Mouse (Mus musculus): ENCODE measurements around the gene Fcer2a. TPM values are rescaled to one million over a fixed set of nuclear protein-coding genes. Genes with fewer than 3 reads are reported as not detected.

The Fcer2a gene
- polyA plus RNA-seq, 1 experiment, result 0.12 TPM

DNA sequence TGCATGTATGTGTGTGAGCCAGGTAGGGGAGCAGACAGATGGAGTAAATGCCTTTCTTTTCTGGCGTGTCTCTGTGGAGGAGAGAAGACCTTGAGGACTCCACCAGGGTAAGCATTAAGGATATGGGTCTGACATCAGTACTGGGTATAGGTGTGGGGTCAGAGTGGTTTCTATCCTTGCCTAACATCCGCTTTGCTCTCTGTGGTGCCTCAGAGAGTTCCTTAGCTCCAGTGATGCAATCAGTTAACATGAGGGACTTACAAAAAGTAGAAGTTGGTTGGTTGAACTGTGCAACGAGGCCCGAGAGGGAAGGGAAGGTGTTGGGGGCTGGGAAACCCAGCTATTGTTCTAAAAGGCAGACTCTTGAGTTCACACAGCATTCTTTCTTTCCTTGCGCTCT lies 29.6 kb downstream of the Fcer2a start:
- Histone ChIP-seq H3K27ac (ENCODE audit: control insufficient read depth, insufficient read depth, low read depth, low read length) (no peak overlapping the region), H3K4me1 (ENCODE audit: control insufficient read depth, insufficient read depth, low read length) (no peaks in the 10 kb centered on the region), H3K36me3 (ENCODE audit: control insufficient read depth, insufficient read depth, low read length) (no peaks in the 10 kb centered on the region), H3K27me3 (ENCODE audit: control insufficient read depth, insufficient read depth, low read length) (no peaks in the 10 kb centered on the region), H3K4me3 (ENCODE audit: control insufficient read depth, low read depth, low read length) (no peak overlapping the region)
- no peak for TF ChIP-seq CTCF (IDR thresholded peaks at IDR 0.05; ENCODE audit: control insufficient read depth, insufficient read depth, insufficient replicate concordance, low read depth, low read length)
- TF ChIP-seq POLR2A (IDR thresholded peaks at IDR 0.05; ENCODE audit: control insufficient read depth, low read depth, low read length), result no peak

- H3K27ac ChIP-seq (ENCODE audit: control insufficient read depth, insufficient read depth, low read depth, low read length), result no peak overlapping the region
- H3K27me3 ChIP-seq (ENCODE audit: control insufficient read depth, insufficient read depth, low read length), result no peaks in the 10 kb centered on the region
- H3K4me1 ChIP-seq (ENCODE audit: control insufficient read depth, insufficient read depth, low read length), result peaks cover 8% of the 10 kb centered on the region
- no peak overlapping the region for H3K4me3 ChIP-seq (ENCODE audit: control insufficient read depth, low read depth, low read length)
- H3K36me3 ChIP-seq (ENCODE audit: control insufficient read depth, insufficient read depth, low read length), result no peaks in the 10 kb centered on the region
- TF ChIP-seq CTCF (IDR thresholded peaks at IDR 0.05; ENCODE audit: control insufficient read depth, insufficient read depth, insufficient replicate concordance, low read depth, low read length), result no peak
- no peak for TF ChIP-seq POLR2A (IDR thresholded peaks at IDR 0.05; ENCODE audit: control insufficient read depth, low read depth, low read length)
These were observed 33.1 kb downstream of the Fcer2a start for GRCm38 (mm10) chr8:3660889-3661288.

GRCm38 (mm10) chr8:3656725-3657381 lies 37.1 kb downstream of the Fcer2a start:
- TF ChIP-seq CTCF (IDR thresholded peaks at IDR 0.05; ENCODE audit: control insufficient read depth, insufficient read depth, insufficient replicate concordance, low read depth, low read length) (no peak), POLR2A (IDR thresholded peaks at IDR 0.05; ENCODE audit: control insufficient read depth, low read depth, low read length) (no peak)
- H3K27ac ChIP-seq (ENCODE audit: control insufficient read depth, insufficient read depth, low read depth, low read length), result no peak overlapping the region
- no peaks in the 10 kb centered on the region for H3K27me3 ChIP-seq (ENCODE audit: control insufficient read depth, insufficient read depth, low read length)
- peaks cover 10% of the 10 kb centered on the region for H3K4me1 ChIP-seq (ENCODE audit: control insufficient read depth, insufficient read depth, low read length)
- H3K4me3 ChIP-seq (ENCODE audit: control insufficient read depth, low read depth, low read length), result peak overlapping the region; percentile 26
- H3K36me3 ChIP-seq (ENCODE audit: control insufficient read depth, insufficient read depth, low read length), result no peaks in the 10 kb centered on the region

- Histone ChIP-seq H3K4me1 (ENCODE audit: control insufficient read depth, insufficient read depth, low read length) (peaks cover 10% of the 10 kb centered on the region), H3K36me3 (ENCODE audit: control insufficient read depth, insufficient read depth, low read length) (no peaks in the 10 kb centered on the region), H3K27ac (ENCODE audit: control insufficient read depth, insufficient read depth, low read depth, low read length) (no peak within 1 kb of the TSS), H3K27me3 (ENCODE audit: control insufficient read depth, insufficient read depth, low read length) (no peaks in the 10 kb centered on the region), H3K4me3 (ENCODE audit: control insufficient read depth, low read depth, low read length) (no peak within 1 kb of the TSS)
- TF ChIP-seq CTCF (IDR thresholded peaks at IDR 0.05; ENCODE audit: control insufficient read depth, insufficient read depth, insufficient replicate concordance, low read depth, low read length), result no peak
- no peak for TF ChIP-seq POLR2A (IDR thresholded peaks at IDR 0.05; ENCODE audit: control insufficient read depth, low read depth, low read length)
These were observed 38.4 kb downstream of the Fcer2a start, which contains the start of gene Retn for GRCm38 (mm10) chr8:3655526-3655925. Gene Retn, plus strand, starts transcription at chr8:3655770.

DNA sequence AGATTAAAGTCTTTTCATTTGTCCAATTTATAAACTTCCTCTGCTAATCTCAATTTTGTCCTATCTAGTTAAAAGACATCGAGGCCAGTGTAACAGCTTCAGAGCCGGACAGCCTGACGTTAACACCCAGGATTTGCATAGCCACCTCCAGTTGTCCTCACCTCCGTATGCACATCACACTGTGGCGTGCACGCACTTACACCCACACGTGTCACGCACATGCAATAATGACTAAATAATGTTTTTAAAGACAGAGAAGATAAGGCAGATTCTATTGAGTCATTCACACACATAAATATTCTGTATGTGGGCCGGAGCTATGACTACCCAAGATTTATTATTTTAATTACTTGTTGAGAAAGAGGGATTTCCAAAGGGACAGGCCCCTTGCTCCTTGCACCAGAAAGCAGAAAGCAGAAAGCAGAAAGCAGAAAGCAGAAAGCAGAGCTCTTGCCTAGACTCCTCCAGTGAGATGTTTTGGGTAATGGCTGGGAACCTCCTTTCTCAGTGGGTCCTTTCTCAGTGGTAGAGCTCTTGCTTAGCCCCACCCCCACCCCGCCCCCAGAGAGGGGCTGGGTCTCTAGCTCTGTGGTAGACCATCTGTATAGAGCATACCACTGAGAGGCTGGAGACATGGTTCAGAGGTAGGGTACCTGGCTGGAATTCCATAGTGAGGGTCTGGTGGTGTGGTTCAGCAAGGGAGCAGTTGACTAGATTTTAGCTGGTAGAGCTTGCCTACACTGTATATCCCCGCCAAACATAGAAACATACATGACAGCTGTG lies 39.1 kb downstream of the Fcer2a start:
- no peak overlapping the region for H3K4me3 ChIP-seq (ENCODE audit: control insufficient read depth, low read depth, low read length)
- H3K27me3 ChIP-seq (ENCODE audit: control insufficient read depth, insufficient read depth, low read length), result no peaks in the 10 kb centered on the region
- no peak overlapping the region for H3K27ac ChIP-seq (ENCODE audit: control insufficient read depth, insufficient read depth, low read depth, low read length)
- peaks cover 10% of the 10 kb centered on the region for H3K4me1 ChIP-seq (ENCODE audit: control insufficient read depth, insufficient read depth, low read length)
- no peaks in the 10 kb centered on the region for H3K36me3 ChIP-seq (ENCODE audit: control insufficient read depth, insufficient read depth, low read length)
- TF ChIP-seq CTCF (IDR thresholded peaks at IDR 0.05; ENCODE audit: control insufficient read depth, insufficient read depth, insufficient replicate concordance, low read depth, low read length) (no peak), POLR2A (IDR thresholded peaks at IDR 0.05; ENCODE audit: control insufficient read depth, low read depth, low read length) (no peak)

- Histone ChIP-seq H3K4me3 (ENCODE audit: control insufficient read depth, low read depth, low read length) (no peak overlapping the region), H3K4me1 (ENCODE audit: control insufficient read depth, insufficient read depth, low read length) (peaks cover 10% of the 10 kb centered on the region), H3K27ac (ENCODE audit: control insufficient read depth, insufficient read depth, low read depth, low read length) (no peak overlapping the region), H3K27me3 (ENCODE audit: control insufficient read depth, insufficient read depth, low read length) (no peaks in the 10 kb centered on the region), H3K36me3 (ENCODE audit: control insufficient read depth, insufficient read depth, low read length) (no peaks in the 10 kb centered on the region)
- no peak for TF ChIP-seq POLR2A (IDR thresholded peaks at IDR 0.05; ENCODE audit: control insufficient read depth, low read depth, low read length)
- TF ChIP-seq CTCF (IDR thresholded peaks at IDR 0.05; ENCODE audit: control insufficient read depth, insufficient read depth, insufficient replicate concordance, low read depth, low read length), result no peak
These were observed 41.1 kb downstream of the Fcer2a start for GRCm38 (mm10) chr8:3652845-3653244.

DNA sequence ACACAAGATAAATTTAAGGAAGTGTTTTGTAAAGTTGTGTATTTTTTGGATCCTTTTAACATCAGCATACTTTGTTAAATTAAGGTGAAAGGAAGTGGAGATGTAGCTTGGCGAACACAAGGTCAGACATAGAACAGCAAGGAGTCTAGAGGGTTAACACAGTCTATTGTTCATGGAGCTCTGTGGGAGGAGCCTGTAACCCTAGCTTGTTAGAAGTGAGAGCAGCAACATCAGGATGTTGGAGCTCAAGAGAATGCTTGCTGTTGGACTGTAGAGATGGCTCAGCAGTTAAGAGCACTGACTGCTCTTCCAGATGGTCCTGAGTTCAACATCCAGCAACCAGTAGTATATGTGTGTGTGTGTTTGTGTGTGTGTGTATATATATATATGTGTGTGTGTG lies 45.0 kb downstream of the Fcer2a start:
- no peak for TF ChIP-seq POLR2A (IDR thresholded peaks at IDR 0.05; ENCODE audit: control insufficient read depth, low read depth, low read length)
- no peak for TF ChIP-seq CTCF (IDR thresholded peaks at IDR 0.05; ENCODE audit: control insufficient read depth, insufficient read depth, insufficient replicate concordance, low read depth, low read length)
- Histone ChIP-seq H3K27ac (ENCODE audit: control insufficient read depth, insufficient read depth, low read depth, low read length) (no peak overlapping the region), H3K4me1 (ENCODE audit: control insufficient read depth, insufficient read depth, low read length) (no peaks in the 10 kb centered on the region), H3K36me3 (ENCODE audit: control insufficient read depth, insufficient read depth, low read length) (no peaks in the 10 kb centered on the region), H3K4me3 (ENCODE audit: control insufficient read depth, low read depth, low read length) (no peak overlapping the region), H3K27me3 (ENCODE audit: control insufficient read depth, insufficient read depth, low read length) (no peaks in the 10 kb centered on the region)

Data from testis, adult 2 months (tissue).